Mouse (Mus musculus): ENCODE data around the gene Pitpnm1. TPM values are rescaled to one million over a fixed set of nuclear protein-coding genes. Genes with fewer than 3 reads are reported as not detected.
"Not testable (repeated sequence)": the region's sequence is repeated elsewhere in the genome, so short reads cannot be mapped to it uniquely, and the experiment has no call there.

Gene Pitpnm1
- polyA plus RNA-seq, 1 experiment, result 72.3 TPM

DNA sequence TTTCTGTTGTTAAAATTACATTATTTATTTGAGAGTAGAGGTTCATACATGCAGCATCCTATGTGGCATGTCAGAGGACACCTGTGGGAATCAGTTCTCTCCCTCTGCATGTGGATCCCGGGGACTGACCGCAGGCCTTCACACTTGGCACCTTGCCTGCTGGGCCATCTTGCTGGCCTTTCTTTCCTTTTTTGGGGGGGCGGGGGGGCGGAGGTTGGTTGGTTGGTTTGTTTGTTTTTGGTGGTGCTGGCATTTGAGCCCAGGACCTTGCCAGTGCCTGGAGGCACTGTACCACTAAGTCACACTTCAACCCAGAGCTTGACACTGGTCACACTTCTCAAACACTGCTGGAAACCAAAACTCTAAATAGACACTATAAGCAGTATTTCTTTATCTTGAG is 34.6 kb downstream of the Pitpnm1 start:
- H3K4me3 ChIP-seq (ENCODE audit: insufficient read depth, low read length), result no peak overlapping the region
- no peak for TF ChIP-seq POLR2A (IDR thresholded peaks at IDR 0.05; ENCODE audit: borderline replicate concordance, low read depth, low read length)
- TF ChIP-seq CTCF (IDR thresholded peaks at IDR 0.05; ENCODE audit: low read depth, low read length), result no peak
- no peak overlapping the region for H3K27ac ChIP-seq (ENCODE audit: insufficient read depth, low read depth, low read length)
- H3K4me1 ChIP-seq (ENCODE audit: control insufficient read depth, insufficient read depth, low read length), result peaks cover 25% of the 10 kb centered on the region

DNA sequence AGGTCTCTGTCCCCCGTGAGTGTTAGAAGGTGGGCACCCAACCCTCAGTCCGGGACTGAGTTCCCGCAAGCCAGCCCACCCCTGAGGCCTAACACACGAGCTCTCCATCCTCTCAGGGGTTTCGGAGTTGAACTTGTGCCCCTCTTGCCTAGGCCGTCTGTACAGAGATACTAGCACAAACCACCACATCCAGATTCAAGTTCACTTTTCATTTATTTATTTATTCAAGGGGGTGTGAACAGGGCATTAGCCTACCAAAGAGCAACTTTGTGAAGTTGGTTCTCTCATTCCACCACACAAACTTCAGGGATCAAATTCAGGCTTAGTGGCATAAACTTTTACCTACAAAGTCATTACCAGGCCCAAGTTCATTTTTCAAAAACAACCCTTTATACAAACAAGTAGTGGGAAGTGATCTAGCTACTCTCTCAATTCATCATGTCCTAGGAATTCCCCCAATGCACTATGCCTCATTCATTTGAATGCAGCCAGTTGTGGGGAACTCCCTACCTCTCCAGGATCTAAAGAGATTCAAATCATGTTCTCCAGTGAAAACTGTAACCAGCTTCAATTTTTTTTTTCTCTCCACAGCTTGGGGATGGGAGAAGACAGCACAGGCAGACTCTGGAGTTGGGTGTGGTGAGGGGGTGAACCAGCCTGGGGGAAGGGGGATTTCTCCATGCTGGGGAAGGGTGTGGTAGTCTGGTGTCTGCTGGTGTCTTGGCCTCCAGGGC is 35.6 kb downstream of the Pitpnm1 start:
- Histone ChIP-seq H3K4me1 (ENCODE audit: control insufficient read depth, insufficient read depth, low read length) (peaks cover 25% of the 10 kb centered on the region), H3K27ac (ENCODE audit: insufficient read depth, low read depth, low read length) (peak overlapping the region; percentile 11; the same call in 1 of the 2 replicates)
- H3K4me3 ChIP-seq (ENCODE audit: insufficient read depth, low read length), result not testable (repeated sequence)

- H3K27ac ChIP-seq (ENCODE audit: insufficient read depth, low read depth, low read length); H3K4me3 ChIP-seq (ENCODE audit: insufficient read depth, low read length): not testable (repeated sequence)
- TF ChIP-seq CTCF (IDR thresholded peaks at IDR 0.05; ENCODE audit: low read depth, low read length), result peak; percentile 24; the same call in 1 of the 2 replicates
- H3K4me1 ChIP-seq (ENCODE audit: control insufficient read depth, insufficient read depth, low read length), result peaks cover 25% of the 10 kb centered on the region
These were observed 36.2 kb downstream of the Pitpnm1 start for GRCm38 (mm10) chr19:4135963-4136345.

DNA sequence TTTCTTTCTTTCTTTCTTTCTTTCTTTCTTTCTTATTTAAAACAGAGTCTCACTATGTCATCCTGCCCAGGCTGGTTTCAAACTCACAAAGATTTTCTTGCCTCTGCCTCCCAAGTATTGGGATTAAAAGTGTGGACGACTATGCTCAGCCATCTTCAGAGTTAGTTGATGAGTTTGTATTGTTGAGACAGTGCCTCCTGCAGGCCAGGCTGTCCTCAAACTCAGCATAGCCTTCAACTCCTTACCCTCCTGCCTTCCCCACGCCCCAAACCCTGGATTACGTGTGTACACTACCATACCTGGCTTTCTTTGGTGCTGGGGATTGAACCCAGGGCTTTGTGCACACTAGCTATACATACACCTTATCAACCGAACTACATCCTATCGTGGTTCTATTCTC is 36.7 kb downstream of the Pitpnm1 start:
- Histone ChIP-seq H3K27ac (ENCODE audit: insufficient read depth, low read depth, low read length) (no peak overlapping the region), H3K4me1 (ENCODE audit: control insufficient read depth, insufficient read depth, low read length) (peaks cover 25% of the 10 kb centered on the region), H3K4me3 (ENCODE audit: insufficient read depth, low read length) (no peak overlapping the region)
- TF ChIP-seq POLR2A (IDR thresholded peaks at IDR 0.05; ENCODE audit: borderline replicate concordance, low read depth, low read length) (no peak), CTCF (IDR thresholded peaks at IDR 0.05; ENCODE audit: low read depth, low read length) (no peak)

DNA sequence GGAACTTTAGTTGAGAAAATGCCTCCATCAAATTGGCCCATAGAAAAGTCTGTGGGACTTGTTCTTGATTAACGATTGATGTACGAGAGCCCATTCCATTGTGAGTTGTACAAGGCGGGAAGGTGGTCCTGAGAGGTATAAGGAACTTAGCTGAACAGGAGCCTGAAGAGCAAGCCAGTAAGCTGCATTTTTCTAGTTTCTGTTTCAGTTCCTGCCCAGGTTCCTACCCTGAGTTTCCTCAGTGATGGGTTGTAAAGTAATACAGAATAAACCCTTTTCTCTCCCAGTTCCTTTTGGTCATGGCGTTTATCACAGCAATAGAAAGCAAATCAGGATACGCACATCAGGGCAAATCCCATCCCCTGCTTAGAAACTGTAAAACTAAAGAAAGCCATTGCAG is 38.1 kb downstream of the Pitpnm1 start:
- Histone ChIP-seq H3K4me1 (ENCODE audit: control insufficient read depth, insufficient read depth, low read length) (peaks cover 20% of the 10 kb centered on the region), H3K27ac (ENCODE audit: insufficient read depth, low read depth, low read length) (no peak overlapping the region), H3K4me3 (ENCODE audit: insufficient read depth, low read length) (no peak overlapping the region)
- TF ChIP-seq CTCF (IDR thresholded peaks at IDR 0.05; ENCODE audit: low read depth, low read length), result no peak
- TF ChIP-seq POLR2A (IDR thresholded peaks at IDR 0.05; ENCODE audit: borderline replicate concordance, low read depth, low read length), result no peak

DNA sequence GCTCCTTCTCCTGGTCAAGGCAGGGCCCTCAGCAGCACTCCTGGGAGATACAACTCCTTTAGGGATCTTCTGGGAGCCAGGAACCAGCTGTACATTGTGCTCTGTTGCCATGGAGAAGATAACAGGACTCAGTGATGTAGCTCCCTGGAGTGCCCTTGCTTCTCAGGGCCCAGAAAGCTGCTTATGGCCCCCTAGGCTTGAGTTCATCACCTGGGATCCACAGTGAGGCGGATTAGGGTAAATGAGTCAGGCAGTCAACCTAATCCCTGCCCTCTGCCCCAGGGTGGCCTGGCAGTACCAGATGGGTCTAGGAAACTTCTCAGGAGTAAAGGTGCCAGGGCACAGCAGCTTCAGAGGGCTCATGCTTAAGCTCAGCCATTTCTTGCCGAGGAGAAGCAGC is 39.6 kb downstream of the Pitpnm1 start, which contains the start of gene Gpr152:
Gene Gpr152 (plus strand): TSS at position 342 of the 400 bp plus-strand sequence.
- Histone ChIP-seq H3K4me1 (ENCODE audit: control insufficient read depth, insufficient read depth, low read length) (peaks cover 32% of the 10 kb centered on the region), H3K4me3 (ENCODE audit: insufficient read depth, low read length) (no peak within 1 kb of the TSS), H3K27ac (ENCODE audit: insufficient read depth, low read depth, low read length) (no peak within 1 kb of the TSS)
- TF ChIP-seq POLR2A (IDR thresholded peaks at IDR 0.05; ENCODE audit: borderline replicate concordance, low read depth, low read length) (no peak), CTCF (IDR thresholded peaks at IDR 0.05; ENCODE audit: low read depth, low read length) (no peak)

DNA sequence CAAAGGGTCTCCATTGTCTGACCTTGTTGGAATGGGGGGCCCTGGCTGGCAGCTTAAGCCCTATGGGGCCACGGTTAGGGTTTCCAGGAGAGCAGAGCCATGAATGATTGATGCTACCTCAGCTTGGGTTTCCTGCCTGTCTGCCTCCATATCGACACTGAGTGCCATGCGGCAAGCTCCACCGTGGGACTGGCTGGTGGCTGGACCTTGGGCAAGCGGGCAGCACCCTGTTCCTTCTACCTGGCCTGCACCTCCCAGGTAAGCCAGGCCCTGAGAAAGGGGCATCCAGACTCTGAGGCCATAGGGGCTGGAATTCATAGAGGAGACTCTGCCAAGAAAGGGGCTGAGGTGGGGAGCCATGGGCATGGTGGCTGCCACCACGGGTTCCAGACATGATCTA is 40.3 kb downstream of the Pitpnm1 start:
- Histone ChIP-seq H3K4me1 (ENCODE audit: control insufficient read depth, insufficient read depth, low read length) (peaks cover 34% of the 10 kb centered on the region), H3K27ac (ENCODE audit: insufficient read depth, low read depth, low read length) (no peak overlapping the region), H3K4me3 (ENCODE audit: insufficient read depth, low read length) (no peak overlapping the region)
- TF ChIP-seq CTCF (IDR thresholded peaks at IDR 0.05; ENCODE audit: low read depth, low read length), result no peak
- TF ChIP-seq POLR2A (IDR thresholded peaks at IDR 0.05; ENCODE audit: borderline replicate concordance, low read depth, low read length), result no peak

DNA sequence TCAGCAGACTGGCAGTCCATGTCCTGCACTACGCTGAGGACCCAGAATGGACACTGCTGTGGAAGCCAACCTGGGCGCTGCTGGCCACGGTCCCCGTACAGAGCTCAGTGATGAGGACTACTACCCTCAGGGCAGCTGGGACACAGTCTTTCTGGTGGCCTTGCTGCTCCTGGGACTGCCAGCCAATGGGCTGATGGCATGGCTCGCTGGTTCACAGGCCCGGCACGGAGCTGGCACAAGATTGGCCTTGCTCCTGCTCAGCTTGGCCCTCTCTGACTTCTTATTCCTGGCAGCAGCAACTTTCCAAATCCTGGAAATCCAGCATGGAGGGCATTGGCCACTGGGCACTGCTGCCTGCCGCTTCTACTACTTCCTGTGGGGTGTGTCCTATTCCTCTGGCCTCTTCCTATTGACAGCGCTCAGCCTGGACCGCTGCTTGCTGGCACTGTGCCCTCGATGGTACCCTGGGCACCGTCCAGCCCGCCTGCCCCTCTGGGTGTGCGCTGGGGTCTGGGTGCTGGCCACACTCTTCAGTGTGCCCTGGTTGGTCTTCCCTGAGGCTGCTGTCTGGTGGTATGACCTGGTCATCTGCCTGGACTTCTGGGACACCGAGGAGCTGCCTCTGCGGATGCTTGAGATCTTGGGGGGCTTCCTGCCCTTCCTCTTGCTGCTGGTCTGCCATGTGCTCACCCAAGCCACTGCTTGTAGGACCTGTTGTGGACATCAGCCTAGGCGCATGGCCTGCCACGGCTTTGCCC is 42.8 kb downstream of the Pitpnm1 start:
- Histone ChIP-seq H3K27ac (ENCODE audit: insufficient read depth, low read depth, low read length) (no peak overlapping the region), H3K4me1 (ENCODE audit: control insufficient read depth, insufficient read depth, low read length) (peaks cover 45% of the 10 kb centered on the region), H3K4me3 (ENCODE audit: insufficient read depth, low read length) (no peak overlapping the region)
- no peak for TF ChIP-seq POLR2A (IDR thresholded peaks at IDR 0.05; ENCODE audit: borderline replicate concordance, low read depth, low read length)
- TF ChIP-seq CTCF (IDR thresholded peaks at IDR 0.05; ENCODE audit: low read depth, low read length), result no peak

- TF ChIP-seq POLR2A (IDR thresholded peaks at IDR 0.05; ENCODE audit: borderline replicate concordance, low read depth, low read length), result no peak
- TF ChIP-seq CTCF (IDR thresholded peaks at IDR 0.05; ENCODE audit: low read depth, low read length), result no peak
- Histone ChIP-seq H3K4me1 (ENCODE audit: control insufficient read depth, insufficient read depth, low read length) (peaks cover 46% of the 10 kb centered on the region), H3K27ac (ENCODE audit: insufficient read depth, low read depth, low read length) (peak within 1 kb of the TSS; percentile 70), H3K4me3 (ENCODE audit: insufficient read depth, low read length) (no peak within 1 kb of the TSS)
These were observed 44.0 kb downstream of the Pitpnm1 start, which contains the start of gene Cabp4 for GRCm38 (mm10) chr19:4143759-4144268. Cabp4 (minus strand) TSS chr19:4144033.

Data from bone marrow macrophage, adult 2 months (primary cell).